Mouse (Mus musculus) natural killer cell, adult 2 months (primary cell): ENCODE data around the gene Taok2.

Experiments used
- DNase-seq, 2 experiments: peaks; one replicate each; pipeline ENCODE4 v3.0.0; 2022; ENCODE audit warnings: low spot score in 2 of 2

Gene Taok2

DNA sequence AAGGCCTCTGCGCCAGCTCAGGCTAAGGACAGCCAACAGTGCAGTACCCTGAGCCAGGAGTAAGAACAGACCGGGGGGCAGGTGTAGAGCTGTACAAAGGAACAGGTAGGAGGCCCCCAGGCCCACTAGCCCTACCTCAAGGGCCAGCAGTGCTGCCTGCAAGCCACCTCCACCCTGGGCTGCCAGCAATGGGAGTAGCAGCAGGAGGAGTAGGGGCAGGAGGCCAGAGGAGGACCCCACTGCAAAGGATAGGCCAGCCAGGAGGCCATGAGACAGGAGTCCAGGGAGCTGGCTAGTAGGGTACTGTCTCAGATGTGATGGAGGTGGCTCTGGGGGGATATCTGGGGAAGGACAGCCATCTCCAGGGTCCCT, 14.0 kb downstream of the Taok2 start:
- DNase-seq: no peak

DNA sequence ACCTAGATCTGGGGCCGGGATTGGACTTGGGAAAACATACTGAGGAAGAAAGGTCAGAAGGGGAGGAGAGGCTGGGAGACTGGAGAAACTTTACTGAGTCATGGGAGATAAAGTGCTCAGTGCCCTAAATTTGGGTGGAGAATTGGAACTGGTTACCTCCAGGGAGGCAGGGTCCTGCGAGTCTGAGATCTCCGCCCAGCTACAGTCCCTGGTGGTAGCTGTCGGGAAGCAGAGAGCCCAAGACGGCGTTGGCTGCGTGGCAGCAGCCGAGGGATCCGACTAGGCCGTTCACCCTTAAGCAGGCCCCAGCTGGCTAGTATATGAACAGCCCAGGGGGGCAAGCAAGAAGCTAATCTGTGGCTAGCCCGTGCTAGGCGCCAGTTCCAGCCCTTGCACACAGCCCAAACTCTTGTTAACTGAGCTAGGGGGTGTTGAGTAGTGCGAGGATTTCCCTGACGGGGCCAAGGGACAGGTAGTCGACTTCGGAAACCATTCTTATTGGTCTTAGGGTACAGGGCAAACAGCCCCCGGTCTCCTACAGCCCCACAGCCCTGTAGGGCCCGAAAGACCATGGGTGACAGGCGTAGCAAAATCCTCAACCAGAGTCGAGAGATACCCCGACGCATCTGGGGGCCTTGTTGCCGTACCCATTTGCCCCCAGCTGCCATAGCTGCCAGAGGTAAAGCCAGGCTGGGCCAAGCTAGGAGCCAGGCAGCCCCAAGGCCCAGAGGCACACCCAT, 14.6 kb downstream of the Taok2 start:
- no peak for DNase-seq

DNA sequence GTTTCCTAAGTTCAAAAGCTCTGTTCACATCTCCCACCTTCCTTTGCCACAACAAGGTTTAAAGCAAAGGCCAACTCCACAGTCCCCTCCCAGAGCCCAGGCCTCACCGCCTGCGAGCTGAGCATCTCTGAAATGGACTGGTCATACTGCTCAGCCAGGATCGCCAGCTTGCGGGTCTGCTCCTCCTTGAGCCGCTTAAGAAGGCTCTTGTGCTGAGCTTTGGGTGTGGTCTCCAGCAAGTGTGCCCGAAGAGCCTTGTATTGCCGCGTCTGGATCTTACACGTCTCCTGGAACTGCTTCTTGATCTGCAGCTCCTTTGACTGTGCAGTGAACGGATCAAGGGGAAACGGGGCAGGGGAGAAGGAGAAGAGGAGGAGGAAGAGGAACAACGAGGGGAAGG, 16.5 kb downstream of the Taok2 start:
- no peak for DNase-seq

DNA sequence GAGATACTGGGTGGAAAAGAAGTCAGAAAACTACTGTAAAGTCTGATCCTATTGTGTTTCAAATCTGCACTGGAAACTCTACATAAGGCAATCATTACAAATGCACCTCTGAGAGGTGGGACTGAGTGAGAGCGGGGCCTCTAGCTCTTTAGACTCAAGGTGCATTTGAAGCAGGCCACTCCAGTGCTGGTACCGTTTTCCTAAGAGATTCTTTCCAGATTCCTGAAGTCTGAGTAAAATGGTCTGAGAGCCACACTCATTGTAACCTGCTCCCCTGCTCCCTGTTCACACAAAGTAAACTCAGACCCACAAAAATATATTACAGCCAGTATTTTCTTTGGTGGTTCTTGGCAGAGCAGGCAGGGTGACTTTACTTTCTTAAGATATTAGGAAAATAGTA, 17.0 kb downstream of the Taok2 start:
- no peak for DNase-seq

DNA sequence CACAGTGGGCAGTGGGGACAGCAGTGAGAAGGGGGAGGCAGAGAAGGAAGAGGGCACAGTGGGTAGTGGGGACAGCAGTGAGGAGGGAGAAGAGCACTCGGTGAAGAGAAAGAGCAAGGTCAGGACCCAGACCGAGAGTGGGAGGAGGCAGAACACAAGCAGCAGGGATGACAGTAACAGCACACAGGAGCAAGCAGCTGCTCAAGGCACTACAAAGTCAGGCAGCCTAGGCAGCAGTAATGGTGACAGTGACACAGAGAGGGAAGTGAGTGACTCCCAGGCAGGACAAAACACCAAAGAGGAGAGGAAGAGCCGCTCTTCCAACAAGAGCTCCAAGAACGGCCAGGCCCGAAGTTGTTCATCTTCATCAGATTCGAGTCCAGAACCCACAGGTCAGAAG, 20.7 kb downstream of the Taok2 start:
- DNase-seq: no peak

DNA sequence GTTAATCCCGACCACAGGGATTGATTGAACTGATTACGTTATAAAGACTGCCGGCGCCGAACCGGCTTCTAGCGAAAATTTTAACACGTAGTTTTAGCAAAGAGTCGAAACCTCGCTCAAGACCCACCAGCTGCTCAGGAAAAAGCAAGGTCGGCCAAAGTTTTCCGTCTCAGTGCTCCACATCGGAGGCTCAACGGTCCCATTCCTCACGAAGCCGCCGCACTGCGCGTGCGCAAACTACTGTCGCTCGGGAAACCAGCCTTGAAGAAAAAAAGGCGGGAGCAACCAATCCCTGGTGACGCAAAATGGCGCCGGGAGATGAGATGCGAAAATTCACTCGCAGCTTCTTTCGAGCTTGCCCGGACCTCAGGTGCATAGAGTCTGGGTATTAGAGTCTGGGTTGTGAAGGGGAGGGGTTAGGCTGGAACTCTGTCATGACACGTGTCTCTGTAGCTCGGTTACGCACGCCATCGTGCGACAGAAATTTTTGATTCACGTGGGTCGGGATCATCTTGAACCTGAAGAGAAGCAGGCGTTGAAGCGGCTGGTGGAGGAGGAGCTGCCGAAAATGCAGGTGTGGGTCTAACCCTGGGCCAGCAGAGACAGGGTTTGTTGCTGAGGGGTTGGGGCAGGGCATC, 22.2 kb downstream of the Taok2 start, which contains the start of gene Ino80e:
Gene Ino80e (minus strand): TSS at position 231 of the 638 bp plus-strand sequence.
- peak; percentile 85 to 88 for DNase-seq

DNA sequence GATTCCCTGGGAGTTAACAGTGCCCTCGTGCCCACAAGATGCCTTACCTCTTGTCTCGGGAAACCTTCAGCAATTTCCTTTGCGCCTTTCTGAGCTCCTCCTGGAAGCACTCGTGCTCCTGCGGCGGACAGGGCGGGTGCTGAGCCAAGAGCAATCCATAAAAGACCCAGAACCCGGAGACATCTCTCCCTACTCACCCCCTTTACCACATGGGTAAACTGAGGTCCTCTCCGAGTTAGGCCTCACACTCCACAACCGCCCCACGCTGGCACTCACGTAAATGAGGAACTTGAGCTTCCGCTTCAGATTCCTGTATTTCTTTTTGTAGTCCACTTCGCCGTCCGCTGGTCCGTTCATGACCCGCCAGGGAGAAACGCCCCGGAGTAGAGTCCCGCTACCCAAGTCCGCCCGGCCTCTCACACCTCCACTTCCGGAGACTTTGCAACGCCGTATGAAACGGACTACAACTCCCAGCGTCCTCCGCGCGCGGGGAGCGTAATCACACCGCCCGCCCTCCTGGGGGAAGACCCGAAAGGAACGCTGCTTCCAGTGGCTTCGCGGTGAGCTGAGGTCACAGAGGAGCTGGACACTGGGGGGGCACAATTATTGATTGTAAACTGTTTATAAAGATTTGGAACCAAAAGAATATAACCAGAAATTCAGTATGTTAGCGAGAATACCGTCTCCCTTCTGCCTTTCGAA, 22.9 kb downstream of the Taok2 start, which contains the start of gene Hirip3:
Gene Hirip3 (plus strand): TSS at position 544 of the 702 bp plus-strand sequence.
- peak; percentile 91 to 93 for DNase-seq

DNA sequence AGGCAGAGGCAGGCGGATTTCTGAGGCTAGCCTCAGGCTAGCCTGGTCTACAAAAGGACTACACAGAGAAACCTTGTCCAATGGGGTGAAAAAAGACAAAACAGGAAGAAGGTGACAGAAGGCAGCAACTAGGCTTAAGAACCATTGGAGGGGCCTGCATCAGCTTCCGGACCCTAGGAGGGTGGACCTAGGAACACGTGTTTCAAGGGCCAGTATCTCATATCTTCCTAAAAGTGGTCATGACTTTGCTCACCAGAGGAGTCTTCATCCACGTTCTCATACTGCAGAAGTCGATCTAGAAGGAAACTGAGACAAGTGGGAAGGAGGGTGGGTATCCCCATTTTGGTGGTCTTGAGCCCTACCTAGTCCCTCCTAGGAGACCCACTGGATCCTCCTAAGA, 23.5 kb downstream of the Taok2 start:
- no peak for DNase-seq

DNA sequence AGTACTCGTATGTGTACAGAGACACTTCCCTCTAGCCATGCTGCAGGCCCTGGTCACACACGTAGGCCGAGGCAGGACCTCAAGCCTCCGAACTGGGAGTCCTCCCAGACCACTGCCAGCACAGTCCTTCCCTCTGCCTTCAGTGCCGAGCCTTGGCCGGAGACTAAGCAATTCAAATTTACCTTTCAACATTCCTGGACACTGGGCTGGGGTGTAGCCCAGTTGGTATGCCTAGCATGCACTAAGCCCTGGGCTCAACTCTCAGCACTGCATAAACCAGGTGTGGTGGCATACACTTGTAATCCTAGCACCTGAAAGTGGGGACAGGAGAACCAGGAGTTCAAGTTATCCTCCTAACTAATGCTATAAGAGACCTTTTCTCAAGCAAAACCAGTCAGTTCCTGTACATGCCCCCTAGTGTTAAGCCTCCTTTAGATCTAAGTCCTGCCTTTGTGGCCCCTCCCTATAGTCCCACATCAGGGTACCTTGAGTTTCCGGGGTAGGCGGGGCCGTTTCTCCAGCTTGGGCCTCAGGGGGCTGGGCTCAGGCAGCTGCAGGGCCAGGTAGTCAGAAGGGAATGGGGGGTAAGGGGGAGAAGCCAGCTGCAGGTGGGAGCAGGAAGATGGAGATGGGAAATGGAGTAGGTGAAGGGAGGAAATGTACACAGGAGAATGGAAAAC, 27.6 kb downstream of the Taok2 start:
- no peak for DNase-seq

DNA sequence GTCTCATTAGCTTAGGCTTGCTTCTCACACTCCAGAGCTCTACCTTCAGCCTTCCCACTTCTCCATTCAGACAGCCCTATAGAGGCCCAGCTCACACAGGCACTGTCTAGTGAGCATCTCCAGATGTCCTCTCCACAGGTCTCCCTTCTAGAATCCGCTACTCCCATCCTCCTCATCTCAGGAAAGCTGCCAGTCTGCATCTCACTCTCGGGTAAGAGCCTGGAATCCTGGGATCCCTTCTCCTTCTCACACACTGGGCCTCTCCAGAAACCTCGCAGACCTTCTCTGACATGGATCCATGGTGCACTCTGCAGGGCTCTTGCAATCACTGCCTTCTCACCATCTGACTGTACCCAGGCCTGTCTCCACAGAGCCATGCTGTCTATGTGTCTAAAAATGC, 28.9 kb downstream of the Taok2 start:
- DNase-seq: no peak

DNA sequence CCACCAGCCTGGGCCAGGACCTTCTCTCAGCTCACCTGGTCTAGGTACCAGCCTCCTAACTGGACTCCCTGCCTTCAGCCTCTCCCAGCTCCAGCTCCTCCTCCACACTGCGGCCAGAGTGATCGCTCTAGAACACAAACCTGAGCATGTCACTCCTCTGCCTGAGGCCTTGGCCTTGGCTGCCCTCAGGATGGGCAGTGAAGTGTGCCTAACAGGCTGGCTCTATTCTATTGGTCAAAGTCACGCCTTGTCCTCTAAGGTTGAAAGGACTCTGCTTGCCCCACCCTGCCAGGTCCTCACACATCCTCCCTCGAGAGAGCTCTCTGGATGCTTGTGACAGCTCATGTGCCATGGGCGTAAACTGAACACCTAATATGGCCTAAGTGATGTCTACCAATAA, 31.0 kb downstream of the Taok2 start:
- DNase-seq: no peak

DNA sequence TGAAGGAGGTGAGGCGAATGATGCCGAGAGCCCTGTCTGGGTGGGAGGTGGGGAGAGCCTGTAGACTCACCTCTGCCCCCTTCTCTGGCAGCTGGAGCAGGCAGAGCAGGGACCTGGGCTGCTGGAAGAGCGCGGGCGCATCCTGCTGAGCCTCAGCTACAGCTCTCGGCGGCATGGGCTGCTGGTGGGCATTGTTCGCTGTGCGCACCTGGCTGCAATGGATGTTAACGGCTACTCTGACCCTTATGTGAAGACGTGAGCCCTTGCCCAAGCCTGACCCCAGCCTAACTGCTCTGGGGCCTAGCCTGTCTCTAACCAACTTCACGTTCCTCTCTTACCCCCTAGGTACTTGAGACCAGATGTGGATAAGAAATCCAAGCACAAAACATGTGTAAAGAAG, 33.3 kb downstream of the Taok2 start:
- no peak for DNase-seq

DNA sequence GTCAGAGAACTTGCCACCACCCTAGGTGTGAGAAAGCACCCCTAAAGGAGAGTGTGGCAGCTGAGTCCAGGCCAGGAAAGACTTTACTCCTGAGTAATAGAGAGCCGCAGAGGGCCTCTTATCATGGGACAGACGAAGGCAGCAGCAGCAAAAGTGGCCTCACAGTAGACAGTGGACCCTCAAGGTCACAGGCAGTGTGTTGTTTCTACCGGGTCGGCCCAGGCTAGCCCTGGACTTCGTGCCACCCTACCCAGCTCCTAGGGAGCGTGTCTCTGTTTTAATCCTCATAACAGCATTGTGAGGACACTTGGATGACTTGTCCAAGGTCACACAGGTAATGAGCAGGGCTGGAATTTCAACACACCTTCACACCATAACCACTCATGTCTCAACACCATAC, 34.3 kb downstream of the Taok2 start:
- DNase-seq: no peak

DNA sequence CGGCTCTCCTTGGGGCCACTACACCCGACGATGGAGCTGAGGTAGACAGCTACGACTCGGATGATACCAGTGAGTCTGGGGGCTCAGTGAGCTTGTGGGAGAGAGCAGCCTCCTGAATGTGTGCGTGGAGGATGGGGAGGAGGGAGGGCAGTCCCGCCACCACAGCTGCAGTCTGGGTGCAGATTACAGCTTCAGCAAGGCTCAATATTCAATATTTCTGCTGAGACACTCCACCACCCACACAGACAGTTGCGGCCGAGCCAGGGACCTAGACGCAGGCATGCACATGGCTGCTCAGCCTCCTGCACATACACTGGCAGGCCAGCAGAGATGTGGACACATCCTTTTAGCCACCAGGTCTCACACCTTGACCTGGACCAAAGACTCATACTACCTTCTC, 35.7 kb downstream of the Taok2 start:
- DNase-seq: no peak

DNA sequence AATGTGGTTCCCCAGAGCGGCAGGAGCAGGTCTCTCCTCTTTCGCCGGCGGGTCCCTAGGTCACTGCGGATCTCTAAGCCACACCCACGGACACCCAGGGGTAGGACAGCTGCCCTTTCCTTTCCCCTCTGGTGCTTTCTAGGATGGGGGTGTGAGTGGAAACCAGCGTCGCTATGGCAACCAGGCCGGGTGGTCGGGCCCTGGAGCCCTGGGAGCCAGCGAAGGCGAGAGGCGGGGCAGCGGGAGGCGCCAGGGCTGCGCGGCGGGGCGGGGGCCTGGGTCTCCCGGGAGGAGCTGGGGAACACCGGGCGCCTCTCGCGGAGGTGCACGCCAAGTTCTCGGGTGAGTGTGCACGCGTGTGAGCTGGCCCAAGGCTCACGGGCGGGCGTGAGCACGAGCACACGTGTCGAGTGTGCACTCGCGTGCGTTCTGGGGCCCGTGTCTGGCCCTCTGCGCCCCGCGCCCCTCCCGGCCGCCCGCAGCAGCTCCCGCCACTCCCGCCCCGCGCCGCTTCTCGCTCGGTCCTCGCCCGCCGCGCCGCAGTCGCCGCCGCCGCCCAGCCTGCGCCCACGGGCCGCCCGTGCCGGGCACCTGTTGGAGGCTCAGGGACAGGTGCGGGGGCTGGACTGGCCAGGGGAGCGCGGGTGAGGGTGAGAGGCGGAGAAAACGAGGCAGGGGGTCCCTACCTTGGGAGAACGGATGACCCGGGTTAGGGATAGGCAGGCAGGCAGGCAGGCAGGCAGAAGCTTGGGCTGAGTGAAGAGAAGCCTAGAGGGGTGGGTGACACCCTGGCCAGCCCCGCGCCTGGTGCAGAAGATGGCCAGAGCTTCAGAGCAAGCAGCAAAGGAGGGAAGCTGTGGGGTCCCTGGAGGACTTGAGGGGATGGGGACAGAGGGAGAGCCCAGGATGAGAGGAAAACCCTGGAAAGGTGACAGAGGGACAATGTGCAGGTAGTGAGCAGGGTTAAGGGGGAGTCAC, 36.8 kb downstream of the Taok2 start:
- DNase-seq: no peak

DNA sequence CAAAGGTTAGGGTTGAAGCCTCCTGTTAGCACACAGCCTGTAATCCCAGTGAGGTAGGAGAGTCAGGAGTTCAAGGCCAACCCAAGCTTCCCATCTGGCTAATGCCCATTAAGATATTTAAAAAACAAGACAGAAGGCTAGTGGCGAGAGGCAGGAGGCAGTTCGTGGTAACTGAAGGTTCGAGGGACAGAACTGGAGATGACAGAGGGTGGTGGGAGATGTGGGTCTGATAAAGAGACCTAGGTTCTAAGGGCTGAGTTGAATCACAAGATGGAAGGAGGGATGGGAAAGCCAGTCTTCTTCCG, 37.4 kb downstream of the Taok2 start, which contains the start of gene Doc2a:
Gene Doc2a (plus strand): TSS at position 301 of the 305 bp plus-strand sequence.
- no peak for DNase-seq

DNA sequence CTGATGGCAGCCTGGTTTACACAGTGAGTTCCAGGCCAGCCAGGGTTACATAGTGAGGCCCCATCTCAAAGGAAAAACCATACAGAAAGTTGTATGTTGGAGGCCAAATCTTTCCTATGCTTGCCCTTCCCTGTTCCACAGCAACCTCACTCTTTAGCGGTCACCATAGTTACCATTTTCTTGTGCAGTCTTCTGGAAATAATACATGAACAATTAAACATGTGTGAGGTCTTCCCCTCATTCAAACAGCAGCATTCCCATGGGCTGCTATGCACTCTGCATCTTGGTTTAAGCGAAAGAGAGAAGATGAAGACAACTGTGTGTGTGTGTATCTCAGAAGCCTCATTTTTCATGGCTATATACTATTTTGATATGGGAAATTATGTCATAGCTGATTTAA, 39.0 kb downstream of the Taok2 start:
- DNase-seq: no peak

DNA sequence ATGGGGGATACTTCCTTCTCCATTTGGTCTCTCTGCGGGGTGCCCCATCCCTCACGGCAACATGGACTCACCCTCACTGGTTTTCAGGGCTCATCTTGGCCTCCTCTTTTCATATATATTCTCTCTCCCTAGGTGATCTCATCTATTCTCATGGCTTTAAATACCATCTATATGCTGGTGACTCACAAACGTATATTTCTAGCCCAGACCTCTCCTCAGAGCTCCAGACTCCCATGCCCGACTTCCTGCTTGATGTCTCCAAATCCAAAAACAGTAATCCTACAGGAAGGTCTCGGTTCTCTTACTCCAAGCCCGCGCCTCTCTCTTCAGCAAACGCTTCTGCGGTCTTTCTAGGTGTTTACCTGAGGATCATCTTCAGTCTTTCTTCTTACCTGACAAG, 41.2 kb downstream of the Taok2 start:
- no peak for DNase-seq

DNA sequence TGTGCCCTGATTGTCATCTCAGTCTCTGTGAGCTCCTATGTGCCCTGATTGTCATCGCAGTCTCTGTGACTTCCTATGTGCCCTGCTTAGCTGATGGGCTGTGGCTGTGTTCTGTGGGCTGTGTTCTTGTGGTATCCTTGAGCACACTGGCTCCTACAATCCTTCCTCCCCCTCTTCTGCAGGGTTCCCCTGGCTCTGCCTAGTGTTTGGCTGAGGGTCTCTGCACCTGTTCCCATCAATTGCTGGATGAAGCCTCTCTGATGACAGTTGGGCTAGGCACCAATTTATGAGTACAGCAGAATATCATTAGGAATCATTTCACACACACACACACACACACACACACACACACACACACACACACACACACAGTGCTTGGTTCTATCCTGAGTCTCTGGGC, 51.2 kb downstream of the Taok2 start:
- no peak for DNase-seq

DNA sequence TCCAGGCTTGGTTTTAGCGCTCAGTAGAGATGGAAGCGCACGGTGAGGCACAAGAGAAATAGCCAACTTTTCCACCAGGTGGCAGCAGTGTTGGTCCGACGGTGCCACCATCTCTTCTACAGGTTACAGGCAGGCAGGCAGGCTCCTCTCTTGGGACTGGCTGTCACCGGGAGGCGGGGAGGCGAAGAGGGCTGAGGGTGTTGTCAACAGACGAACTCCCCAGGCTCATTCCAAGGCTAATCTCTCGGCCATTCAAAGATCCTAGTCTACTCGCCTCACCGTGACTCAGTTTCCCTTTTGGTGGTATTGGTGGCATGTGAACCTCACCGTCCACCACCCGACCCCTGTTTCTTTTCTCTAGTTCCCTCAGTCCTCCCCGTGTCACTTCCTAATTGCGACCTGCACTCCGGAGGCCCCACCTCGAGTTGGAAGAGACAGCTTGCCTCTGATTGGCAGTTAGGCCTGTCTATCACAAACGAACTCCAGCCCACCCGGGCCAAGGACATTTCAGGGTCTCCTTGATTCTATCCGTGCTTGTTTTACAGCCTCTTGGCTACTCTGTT, 52.4 kb downstream of the Taok2 start:
- peak; percentile 61 to 80 for DNase-seq

DNA sequence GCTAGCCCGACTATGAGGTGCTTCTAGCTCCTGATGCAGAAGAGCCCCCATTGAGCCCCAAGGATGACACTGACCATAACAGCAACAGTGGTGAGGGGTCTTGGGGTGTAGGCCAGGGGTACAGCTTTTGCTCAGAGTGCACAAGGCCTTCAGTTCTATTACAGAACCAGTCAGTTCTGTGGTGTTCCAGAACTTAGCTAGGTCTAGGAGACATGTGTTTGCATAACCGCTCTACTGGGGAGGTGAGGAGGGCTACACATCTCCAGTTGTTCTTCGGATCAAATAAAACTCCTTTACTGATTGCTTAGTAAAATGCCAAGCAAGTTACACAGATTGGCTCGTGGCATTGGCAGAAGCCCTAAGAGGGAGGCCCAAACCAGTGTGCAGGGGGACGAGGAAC, 53.0 kb downstream of the Taok2 start, which contains the start of gene 4930451I11Rik:
Gene 4930451I11Rik (minus strand): TSS at position 101 of the 400 bp plus-strand sequence.
- no peak for DNase-seq
